Mouse (Mus musculus) right cerebral cortex, postnatal 4 days (tissue): ENCODE measurements at regions not wholly inside any gene's neighbourhood (a gene's known extent, or its start where the extent isn't known, plus 50 kb on each side); places are given as distances from the start of the nearest gene placed in this dataset.
"Not testable (repeated sequence)": the region's sequence is repeated elsewhere in the genome, so short reads cannot be mapped to it uniquely, and the experiment has no call there.

Experiments
- DNase-seq: peaks from one replicate; pipeline ENCODE4 v3.0.0-alpha.2; 2022

DNA sequence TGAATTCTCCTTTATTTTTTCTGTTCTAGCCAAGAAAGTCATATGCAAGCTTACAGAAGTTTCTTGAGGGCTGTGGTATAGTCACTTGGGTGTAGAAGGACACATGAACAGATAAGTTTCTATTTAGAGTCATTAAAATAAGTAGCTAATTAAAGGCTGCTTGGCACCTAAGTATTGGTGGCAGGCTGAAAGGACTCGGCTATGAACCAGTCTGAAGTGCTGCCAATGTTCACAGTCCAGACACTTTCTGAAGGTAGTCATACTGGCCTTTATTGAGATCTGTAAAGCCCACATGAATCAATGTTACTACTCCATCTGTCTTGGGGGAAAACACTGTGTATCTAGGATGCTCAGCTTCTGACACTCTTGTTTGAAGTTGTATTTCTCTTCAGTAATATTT is 269.8 kb upstream of the Mpdz start:
- DNase-seq = no peak

DNA sequence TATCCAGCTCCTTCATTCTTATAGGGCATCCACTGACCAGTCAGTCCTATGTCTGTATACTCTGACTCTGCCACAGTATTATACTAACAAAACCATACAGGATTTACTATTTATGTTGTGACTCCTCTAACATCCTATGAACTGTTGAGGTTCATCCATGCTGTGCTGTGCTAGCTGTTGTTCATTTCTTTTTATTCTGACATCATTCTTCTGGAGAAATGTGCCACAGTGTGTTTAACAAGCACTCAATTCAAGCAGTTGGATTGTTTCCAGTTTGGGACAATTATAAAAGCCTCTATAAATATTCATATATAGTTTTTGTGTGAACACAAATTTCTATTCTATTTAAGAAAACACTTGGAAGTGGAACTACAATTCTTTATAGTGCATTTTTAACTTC is 252.6 kb upstream of the Mpdz start:
- no peak for DNase-seq

DNA sequence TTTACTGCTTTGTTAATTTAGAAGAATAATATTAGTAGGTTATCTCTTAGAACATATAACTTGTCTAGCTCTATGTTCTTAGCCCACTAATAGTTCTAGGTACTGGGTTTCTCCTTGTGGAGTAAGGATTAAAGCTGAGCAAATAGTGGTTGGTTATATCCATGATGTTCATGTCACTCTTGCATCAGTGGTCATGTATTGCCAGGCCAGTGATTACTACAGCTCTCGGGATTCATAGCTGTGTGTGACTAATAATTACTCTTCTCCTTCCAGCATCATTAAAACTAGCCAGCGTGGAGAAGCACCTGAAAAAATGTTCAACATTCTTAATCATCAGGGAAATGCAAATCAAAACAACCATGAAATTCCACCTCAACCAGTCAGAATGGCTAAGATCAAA is 234.6 kb upstream of the Mpdz start:
- no peak for DNase-seq

DNA sequence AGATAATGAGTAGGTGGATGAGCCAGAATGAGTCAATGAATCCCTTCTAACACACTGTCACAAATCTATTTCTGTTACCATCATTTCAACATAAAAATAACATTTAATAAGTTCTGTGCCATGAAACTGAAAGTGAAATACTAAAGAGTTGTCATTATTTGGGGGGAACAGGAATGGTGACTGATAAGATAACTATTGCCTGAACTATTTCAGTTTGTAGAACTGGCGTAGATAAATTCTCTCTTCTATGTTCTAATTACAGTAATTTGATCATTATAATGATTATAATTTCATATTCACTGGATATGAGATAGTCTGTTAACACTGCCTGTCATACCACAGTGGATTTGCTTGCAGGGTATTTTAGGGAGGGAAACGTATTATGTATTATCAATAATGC is 232.3 kb upstream of the Mpdz start:
- DNase-seq = no peak

DNA sequence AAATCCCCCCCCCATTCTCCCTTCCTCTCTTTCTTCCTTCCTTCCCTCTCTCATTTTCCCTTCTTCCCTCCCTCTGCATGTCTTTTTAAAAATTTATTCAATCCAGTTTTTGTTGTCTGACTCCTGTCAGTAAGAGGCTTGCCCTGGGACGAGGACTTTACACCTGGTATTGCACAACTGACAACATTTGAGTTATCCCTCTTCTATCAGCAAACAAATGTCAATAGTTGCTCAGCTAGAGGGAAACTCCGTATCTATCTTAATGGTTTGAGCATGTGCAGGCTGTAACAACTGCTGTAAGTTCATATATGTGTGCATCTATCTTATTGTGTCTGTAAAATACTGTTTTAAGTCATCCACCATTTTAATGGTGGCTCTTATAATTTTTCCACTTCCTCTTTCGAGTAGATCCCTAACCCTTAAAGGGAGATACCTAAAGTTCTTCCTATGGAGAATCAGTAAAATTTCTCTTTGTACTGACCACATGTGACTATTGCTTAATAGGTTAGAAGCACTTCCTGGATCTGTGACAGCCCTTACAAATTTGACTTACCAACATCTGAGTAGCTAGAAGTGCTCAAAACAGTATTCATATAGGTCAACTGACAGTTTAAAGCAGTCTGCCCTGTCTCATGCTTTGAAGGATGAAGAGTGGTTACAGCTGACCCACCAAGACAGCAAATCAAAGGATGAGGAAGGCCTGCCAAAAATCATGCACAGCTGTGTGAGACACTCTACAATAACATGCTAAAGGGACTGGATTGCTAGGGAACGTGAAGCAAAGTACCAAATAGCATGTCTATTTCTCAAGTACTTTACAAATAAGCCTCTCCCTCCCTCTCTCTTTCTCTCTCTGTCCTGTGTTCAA is 231.0 kb upstream of the Mpdz start:
- DNase-seq = no peak

DNA sequence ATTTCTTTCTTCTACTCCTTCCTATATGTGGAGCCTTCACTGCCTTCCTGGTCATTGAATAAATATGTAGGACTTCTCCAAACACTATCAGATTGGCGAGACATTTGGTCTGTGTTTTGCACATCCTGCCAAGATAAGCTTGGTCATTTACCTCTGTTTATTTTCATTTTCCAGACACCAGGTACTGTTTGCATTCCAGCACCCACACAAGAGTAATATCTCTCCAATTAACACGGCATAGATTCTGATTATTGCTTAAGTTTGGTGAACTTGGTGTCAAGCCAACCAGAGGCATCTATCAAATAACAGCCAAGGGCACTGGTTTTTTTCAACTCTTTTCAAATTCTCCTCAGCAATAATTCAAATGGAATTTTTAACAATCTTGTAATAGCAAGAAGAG is 229.4 kb upstream of the Mpdz start:
- DNase-seq = no peak

DNA sequence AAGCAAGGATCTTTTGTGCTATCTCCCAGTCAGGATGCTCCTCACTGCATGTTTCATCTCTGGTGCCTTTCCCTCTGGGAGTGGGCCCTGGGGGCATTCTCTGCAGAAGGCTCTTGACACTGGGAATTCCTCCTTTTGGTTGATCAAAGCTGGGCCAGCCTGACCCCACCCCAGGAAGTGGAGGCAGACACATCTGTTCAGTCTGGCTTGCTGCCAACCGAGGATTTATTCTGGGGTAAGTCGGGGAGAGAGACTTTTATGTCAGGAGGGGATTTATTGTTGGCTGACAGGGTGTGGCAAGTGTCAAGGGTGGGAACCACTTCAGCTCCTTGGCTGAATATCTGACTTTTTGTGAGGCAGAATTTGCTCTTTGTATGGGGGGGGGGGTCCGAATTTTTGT is 226.6 kb upstream of the Mpdz start:
- DNase-seq = peak; percentile 19

DNA sequence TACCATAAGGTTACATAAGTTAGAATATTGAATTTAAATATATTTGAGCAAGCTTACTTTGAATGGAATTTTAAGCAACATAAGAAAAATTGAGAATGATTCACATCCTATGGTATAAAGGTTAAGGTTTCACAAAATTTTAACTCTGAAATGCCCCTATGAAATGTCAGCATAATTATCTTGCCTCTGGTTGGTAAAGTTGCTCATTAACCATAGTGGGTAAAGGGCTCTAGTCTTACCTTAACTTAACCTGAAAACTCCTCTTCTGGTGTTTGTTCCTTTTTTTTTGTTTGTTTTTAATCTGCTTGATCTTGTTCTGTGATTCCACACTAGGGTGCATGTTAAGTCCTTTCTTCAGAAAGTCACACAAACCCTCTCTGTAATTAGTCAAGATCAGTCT is 218.5 kb upstream of the Mpdz start:
- DNase-seq = no peak

DNA sequence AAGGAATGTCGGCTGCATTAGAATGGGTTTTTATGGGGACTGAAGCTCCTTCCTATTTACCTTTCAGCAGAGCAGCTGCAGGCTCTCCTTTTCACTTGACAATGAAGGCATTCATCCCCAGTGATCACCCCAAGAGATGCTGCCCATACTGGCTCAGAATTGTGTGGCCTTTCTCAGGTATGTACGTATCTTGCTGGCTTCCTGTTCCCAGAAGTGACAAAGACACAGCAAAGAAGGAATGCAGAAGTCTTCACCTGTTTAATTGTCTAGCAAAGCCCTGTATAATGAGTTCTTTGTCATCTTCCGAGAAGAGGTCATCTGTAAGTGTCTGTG is 185.8 kb upstream of the Mpdz start:
- DNase-seq = no peak

DNA sequence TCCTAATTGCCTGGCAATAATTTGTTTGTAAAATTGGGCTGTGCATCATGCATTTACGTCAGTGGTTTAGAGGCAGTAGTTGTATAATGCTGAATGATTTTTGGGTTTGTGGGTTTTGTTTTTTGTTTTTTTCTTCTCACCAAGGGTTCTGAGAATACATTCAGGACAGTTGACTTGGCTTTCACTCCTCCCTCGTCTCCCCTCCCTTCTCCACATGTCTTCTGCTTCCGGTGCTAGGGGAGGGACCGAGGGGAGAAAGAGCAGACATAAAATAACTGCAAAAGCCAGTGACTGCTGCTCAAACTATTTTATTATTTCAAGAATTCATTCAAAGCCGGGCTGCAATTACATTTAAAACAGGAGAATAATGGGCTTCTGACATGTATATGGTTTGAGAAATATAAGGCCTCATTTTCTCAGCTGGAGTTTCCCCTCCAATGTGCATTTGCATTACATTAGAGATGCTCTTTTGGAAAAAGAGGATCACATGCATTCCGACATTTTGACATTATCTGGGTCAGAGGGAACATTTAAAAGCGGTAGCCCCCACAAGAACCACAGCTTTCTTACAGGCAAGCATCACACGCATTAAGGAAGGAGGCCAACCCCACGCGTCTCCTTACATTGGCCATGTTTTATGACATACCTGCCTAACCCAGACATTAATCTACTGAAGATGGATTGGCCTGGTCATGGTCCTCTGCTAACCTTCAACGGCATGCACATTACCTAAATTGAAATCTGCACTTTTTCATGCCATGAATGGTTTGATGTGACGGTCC is 185.3 kb upstream of the Mpdz start:
- DNase-seq = no peak

DNA sequence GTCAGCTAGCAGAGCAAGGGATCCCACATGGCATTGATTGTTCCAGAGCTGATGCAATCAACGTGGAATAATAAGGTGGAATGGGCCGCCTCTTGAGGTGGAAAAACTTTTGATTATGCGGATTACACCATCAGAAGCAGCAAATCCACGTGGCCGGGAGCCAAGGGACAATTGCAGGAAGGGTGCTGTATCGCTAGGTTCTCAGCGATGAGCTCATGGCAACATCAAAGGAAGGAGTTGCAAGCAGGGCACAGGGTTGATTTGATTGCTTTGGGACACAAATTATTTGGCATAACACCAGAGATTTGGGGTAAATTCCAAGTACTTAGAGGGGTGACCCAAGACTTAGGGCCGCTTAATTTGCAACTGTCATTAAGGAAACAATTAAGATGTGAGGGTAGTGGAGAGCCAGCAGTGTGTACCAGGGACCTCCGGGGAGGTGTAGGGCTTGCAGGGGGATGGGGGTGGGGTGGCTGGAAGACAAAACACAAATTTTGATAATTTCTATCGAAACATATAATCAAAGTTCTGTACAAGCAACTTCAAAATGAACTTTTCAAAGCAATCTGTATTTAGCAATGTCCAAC is 182.8 kb upstream of the Mpdz start:
- peak; percentile 6 for DNase-seq

DNA sequence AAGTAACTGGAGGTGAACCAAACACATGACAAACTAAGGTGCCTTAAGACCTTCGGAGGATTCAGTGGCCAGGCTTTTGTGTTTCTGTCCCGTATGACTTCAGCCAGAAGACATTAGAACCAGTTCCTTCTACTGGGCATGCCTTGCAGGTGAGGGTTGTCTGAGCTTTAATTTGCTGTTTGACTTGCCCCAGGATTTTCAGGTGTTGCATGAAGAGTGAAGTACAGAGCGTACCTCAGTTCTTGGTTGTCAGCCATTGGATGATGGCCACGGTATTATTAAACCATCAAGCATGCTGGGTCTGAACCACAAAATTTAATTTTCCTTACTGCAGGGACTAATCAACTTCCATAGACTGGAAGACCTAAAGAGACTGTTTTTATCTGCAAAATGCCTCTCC is 181.5 kb upstream of the Mpdz start:
- DNase-seq = no peak

DNA sequence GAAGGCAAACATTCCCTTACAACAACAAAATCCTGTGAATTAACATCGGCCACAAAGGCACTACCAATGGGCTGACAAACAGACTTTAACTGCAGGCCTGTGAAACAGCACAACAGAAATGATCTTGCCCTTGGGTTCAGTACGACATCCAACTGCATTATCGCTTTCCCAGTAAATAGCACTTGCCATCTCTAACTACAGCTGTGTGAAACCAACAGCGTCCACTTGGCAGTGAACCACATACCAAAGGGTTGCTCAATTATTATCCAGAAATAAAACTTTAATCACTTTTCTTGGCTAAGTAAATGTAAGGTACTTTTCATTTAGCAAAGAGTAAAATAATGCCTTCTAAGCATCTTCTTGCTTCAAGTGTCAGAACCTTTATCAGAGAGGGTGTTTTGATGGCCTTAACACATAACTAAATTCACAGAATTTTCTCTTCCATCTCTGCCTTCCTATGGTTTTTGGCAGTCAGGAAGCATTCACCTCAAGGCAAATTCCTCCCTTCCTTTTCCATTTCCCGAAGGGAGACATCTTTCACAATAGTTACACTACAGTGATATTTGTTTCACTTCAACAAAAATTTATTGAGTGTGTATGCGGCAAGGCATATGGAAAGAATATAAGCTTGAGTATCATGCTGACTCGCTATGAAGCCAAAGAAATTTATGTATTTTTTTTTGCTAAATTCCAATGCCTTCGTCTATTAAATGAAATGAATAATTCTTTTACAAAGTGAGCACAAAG is 178.9 kb upstream of the Mpdz start:
- no peak for DNase-seq

DNA sequence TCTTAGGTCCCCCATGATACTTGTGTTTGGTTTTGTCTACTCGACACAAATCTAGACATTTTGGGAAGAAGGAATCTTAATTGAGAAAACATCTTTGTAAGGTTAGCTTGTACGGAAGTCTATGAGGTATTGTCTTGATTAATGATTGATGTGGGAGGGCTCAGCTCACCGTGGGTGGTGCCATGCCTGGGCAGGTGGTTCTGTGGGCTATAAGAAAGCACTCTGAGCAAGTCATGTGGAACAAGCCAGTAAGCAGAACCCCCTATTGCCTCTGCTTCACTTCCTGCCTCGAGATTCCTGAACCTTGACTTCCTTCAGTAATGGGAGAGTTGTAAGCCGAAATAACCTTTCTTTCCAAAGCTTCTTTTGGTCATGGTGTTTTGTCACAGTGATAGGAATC is 174.6 kb upstream of the Mpdz start:
- DNase-seq = no peak

DNA sequence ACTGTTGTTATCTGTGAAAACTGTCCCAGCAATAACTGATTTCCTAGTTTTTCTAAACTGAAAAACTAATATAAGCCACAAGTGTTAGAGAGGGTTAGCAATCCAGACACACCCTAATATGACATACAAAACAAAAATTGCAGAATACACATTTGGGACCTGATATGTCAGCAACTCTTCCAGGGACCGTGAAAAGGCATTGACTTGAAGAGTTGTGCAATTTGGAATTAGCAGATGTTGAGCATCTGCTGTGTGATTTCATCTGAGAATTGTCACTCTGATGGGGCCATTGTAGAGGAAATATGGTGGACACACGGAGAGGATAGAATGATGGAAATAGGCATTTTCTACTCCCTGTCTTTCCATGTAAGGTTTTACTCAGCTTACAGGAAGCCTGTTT is 168.6 kb upstream of the Mpdz start:
- DNase-seq = no peak

DNA sequence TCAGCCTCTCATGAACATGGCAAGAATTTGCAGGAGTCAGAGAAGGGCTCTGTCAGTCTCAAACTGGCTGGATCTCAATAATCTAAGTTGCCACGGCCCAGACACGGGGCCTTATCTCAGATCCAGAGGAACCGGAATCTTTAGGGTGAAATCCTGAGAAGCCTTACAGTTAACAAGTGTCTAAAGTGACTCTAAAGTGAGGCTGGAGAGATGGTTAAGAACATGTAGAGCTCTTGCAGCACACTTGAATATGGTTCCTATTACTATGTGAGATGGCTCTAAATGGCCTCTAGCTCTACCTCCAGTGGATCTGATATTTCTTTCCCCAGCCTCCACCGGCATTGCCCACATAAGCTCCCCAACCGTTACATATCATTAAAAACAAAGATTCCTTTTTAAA is 157.8 kb upstream of the Mpdz start:
- DNase-seq = no peak

DNA sequence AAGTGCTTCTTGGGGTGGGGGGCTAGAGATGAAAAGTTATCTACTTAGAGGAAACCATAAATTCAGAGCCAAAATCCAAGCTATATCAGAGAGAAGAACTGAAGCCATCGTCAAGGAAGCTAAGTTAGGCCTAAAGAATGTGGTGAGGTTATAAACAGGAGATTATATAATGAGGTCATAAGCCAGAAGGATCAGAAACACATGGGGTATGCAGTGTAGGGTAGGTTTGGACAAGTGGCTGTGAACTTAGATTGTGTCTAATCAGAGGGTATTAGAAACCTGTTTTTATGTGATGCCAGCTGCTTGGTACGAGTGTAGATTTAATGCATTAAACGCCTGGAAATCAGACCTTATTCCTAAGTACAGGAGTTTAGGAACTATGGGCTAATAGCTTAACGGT is 154.8 kb upstream of the Mpdz start:
- DNase-seq = no peak

DNA sequence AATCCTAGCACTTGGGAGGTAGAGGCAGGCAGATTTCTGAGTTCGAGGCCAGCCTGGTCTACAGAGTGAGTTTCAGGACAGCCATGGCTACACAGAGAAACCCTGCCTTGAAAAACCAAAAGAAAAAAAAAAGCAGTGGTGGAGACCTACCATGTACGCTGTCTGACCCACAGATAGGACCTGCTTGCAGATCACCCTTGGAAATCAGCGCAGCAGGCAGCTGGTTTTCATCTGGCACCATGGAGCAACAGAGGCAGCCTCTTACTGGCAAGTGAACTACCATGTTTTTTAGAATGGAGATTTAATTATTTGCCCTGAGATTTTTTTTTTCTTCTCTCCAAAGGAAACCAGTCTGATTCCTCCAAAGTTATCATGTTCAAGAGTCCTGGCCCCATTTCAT is 150.8 kb upstream of the Mpdz start:
- not testable (repeated sequence) for DNase-seq

DNA sequence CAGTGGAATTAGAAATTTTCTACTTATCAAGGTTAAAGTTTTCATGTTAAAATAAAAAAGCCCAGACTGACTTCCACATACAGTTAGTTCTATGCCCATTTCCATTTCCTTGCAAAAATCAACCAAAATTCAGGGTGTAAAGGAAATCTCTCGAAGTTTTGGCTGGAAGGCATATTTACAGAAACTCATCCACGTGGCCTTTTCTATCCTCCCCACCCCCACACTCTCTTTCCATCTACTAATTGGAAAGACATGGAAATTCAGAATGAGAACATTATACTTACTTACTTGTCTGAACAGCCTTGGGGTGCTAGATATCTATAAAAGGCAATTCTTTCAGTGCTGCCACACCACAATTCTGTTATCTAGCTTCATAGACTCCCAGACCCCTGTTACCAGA is 139.9 kb upstream of the Mpdz start:
- DNase-seq = no peak

DNA sequence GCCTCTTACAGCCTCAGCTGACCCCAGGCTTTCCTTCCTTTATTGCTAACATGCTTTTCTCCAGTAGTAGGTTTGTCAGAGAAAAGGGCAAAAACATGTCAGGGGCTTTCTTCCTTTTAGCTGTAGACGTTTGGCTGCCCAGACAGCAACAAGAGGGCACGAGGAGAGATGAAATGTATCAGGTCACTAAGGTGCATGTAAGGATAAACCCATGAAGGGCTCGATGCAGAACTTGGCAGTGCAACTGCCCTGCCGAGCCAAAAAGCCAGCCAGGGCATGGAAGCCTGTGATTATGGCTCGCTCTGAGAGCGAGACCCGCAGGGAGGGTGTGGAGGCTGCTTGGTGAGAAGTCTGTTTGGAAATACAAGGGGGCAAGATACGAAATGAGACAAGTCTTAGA is 137.9 kb upstream of the Mpdz start:
- DNase-seq = no peak

DNA sequence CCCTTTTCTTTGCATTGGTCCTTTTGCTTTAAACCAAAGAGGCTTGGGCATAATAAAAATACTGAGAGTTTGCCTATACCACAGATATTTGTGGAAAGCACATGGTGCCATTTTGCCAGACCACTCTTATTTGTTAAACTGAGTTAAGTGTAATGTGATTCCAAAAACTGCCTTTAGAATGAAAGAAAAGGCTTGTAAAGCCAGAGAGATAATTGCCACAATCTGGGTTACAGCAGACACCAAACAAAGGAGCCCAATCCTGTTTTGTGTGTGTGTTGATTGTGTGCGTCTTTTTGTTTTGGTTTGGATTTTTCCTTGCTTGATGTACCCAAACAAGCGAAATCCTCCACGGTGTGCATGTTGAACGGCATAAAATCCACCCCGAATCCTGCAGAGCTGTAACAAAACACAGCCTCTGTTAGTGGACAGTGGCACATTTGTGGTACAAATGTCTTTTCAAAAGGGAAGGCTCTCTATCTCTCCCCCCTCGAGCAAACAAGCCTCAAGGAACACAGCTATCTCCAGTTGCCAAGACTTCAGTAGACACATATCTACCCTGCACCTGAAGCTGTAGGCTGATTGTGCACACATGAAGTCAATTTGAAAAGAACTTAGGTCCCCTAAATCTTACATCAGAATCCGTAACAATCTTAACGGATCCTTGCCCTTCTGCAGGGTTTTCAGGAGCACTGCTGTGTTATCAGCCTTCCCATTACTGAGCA is 136.9 kb upstream of the Mpdz start:
- no peak for DNase-seq

DNA sequence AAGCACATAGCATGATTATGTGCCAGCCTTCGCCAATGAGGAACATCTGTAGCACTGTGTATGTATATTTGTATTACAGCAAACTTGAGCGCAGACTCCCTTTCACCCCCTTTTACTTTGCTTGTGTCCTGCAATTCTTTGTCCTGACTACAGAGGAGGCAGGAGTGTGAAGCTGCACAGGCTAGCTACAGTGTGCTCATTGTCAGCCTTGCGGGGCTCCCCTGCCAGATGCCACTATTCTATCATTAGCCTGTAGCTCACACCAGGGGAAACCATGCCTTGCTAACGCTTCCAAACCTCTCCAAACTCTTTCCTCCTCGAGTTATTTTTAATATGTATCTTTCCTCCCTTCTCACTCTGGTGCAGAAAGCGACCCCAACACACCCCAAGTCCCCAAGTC is 136.4 kb upstream of the Mpdz start:
- DNase-seq = no peak

DNA sequence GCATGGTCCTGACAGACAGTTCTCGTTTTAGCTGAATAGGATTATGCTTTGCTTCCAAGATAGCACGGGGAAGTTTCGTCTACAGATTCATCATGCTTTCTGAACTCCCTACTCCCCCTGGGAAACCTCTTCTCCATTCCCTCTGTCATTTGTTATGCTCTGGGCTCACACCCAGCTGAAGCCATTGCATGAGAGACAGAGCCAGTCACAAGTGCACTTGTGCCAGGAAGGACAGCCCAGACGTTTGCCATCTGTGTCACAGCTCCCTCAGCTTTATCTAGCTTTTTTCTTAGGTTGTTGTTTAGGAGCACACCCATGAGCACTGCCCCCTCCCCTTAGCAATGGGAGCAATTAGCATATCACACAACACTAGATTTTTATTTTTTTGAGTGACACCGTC is 131.2 kb upstream of the Mpdz start:
- DNase-seq = no peak
